Mouse (Mus musculus): Measurements from ENCODE around the gene Aldh3b2. TPM values are rescaled to one million over a fixed set of nuclear protein-coding genes. Genes with fewer than 3 reads are reported as not detected.
"Not testable (repeated sequence)": the region's sequence is repeated elsewhere in the genome, so short reads cannot be mapped to it uniquely, and the experiment has no call there.

The Aldh3b2 gene
- polyA plus RNA-seq, 1 experiment from 2014 or later = 0.20 TPM

- no peak for ATAC-seq (ENCODE audit: low FRiP score)
- H3K36me3 ChIP-seq = no peaks in the 10 kb centered on the region
- no peaks in the 10 kb centered on the region for H3K4me1 ChIP-seq
- H3K27ac ChIP-seq (replicated peaks) = no peak overlapping the region
- H3K9me3 ChIP-seq (replicated peaks) = no peaks in the 10 kb centered on the region
- no peak overlapping the region for H3K9ac ChIP-seq (replicated peaks)
- no peaks in the 10 kb centered on the region for H3K27me3 ChIP-seq (replicated peaks)
- H3K4me2 ChIP-seq = no peak overlapping the region
- 81% methylated on average over 3 of the region's 3 CpGs for WGBS
- H3K4me3 ChIP-seq (replicated peaks) = no peak overlapping the region
Observed at GRCm38 (mm10) chr19:3950331-3950730, 21.8 kb upstream of the Aldh3b2 start.

GRCm38 (mm10) chr19:3951461-3951860 is 20.7 kb upstream of the Aldh3b2 start:
- ATAC-seq (ENCODE audit: low FRiP score) = no peak

GRCm38 (mm10) chr19:3952099-3952498 is 20.0 kb upstream of the Aldh3b2 start:
- ATAC-seq (ENCODE audit: low FRiP score) = no peak
- H3K4me2 ChIP-seq = no peak overlapping the region
- no peak overlapping the region for H3K9ac ChIP-seq (replicated peaks)
- H3K36me3 ChIP-seq = no peaks in the 10 kb centered on the region
- no peaks in the 10 kb centered on the region for H3K27me3 ChIP-seq (replicated peaks)
- no peaks in the 10 kb centered on the region for H3K9me3 ChIP-seq (replicated peaks)
- no peak overlapping the region for H3K27ac ChIP-seq (replicated peaks)
- H3K4me1 ChIP-seq = no peaks in the 10 kb centered on the region
- H3K4me3 ChIP-seq (replicated peaks) = no peak overlapping the region
- WGBS = 60% methylated on average over 1 of the region's 1 CpGs

More at GRCm38 (mm10) chr19:3951461-3951860, 20.7 kb upstream of the Aldh3b2 start:
- Histone ChIP-seq H3K36me3 (no peaks in the 10 kb centered on the region), H3K4me2 (no peak overlapping the region), H3K4me1 (no peaks in the 10 kb centered on the region), H3K9me3 (replicated peaks) (no peaks in the 10 kb centered on the region), H3K9ac (replicated peaks) (no peak overlapping the region), H3K27ac (replicated peaks) (no peak overlapping the region), H3K27me3 (replicated peaks) (no peaks in the 10 kb centered on the region), H3K4me3 (replicated peaks) (no peak overlapping the region)

- Histone ChIP-seq H3K4me2 (no peak overlapping the region), H3K4me3 (replicated peaks) (no peak overlapping the region), H3K9me3 (replicated peaks) (no peaks in the 10 kb centered on the region), H3K27me3 (replicated peaks) (no peaks in the 10 kb centered on the region), H3K9ac (replicated peaks) (no peak overlapping the region), H3K36me3 (no peaks in the 10 kb centered on the region), H3K4me1 (no peaks in the 10 kb centered on the region), H3K27ac (replicated peaks) (no peak overlapping the region)
- ATAC-seq (ENCODE audit: low FRiP score) = no peak
- 89% methylated on average over 3 of the region's 3 CpGs for WGBS
Observed at GRCm38 (mm10) chr19:3955033-3955432, 17.1 kb upstream of the Aldh3b2 start.

GRCm38 (mm10) chr19:3955804-3956203 is 16.3 kb upstream of the Aldh3b2 start:
- H3K9ac ChIP-seq (replicated peaks) = no peak overlapping the region
- H3K27me3 ChIP-seq (replicated peaks) = no peaks in the 10 kb centered on the region
- H3K36me3 ChIP-seq = no peaks in the 10 kb centered on the region
- H3K4me2 ChIP-seq = no peak overlapping the region
- no peaks in the 10 kb centered on the region for H3K9me3 ChIP-seq (replicated peaks)
- 64% methylated on average over 4 of the region's 4 CpGs for WGBS
- H3K27ac ChIP-seq (replicated peaks) = no peak overlapping the region
- no peak for ATAC-seq (ENCODE audit: low FRiP score)
- H3K4me1 ChIP-seq = no peaks in the 10 kb centered on the region
- no peak overlapping the region for H3K4me3 ChIP-seq (replicated peaks)

- not testable (repeated sequence) for H3K4me1 ChIP-seq; H3K4me3 ChIP-seq (replicated peaks); H3K4me2 ChIP-seq; H3K9me3 ChIP-seq (replicated peaks); H3K27ac ChIP-seq (replicated peaks); H3K36me3 ChIP-seq; ATAC-seq (ENCODE audit: low FRiP score); H3K27me3 ChIP-seq (replicated peaks); H3K9ac ChIP-seq (replicated peaks)
- WGBS = 77% methylated on average over 5 of the region's 5 CpGs
Observed at GRCm38 (mm10) chr19:3957296-3958036, 14.7 kb upstream of the Aldh3b2 start.

GRCm38 (mm10) chr19:3958470-3958869 is 13.7 kb upstream of the Aldh3b2 start, which contains the start of gene Aldh3b3:
Aldh3b3 (plus strand) TSS chr19:3958645.
- WGBS = 74% methylated on average over 4 of the region's 4 CpGs

GRCm38 (mm10) chr19:3959030-3959429 is 13.1 kb upstream of the Aldh3b2 start:
- Histone ChIP-seq H3K9me3 (replicated peaks) (no peaks in the 10 kb centered on the region), H3K9ac (replicated peaks) (no peak overlapping the region), H3K4me2 (no peak overlapping the region), H3K4me1 (no peaks in the 10 kb centered on the region), H3K4me3 (replicated peaks) (no peak overlapping the region), H3K36me3 (no peaks in the 10 kb centered on the region), H3K27me3 (replicated peaks) (no peaks in the 10 kb centered on the region), H3K27ac (replicated peaks) (no peak overlapping the region)
- ATAC-seq (ENCODE audit: low FRiP score) = no peak

More at GRCm38 (mm10) chr19:3958470-3958869, 13.7 kb upstream of the Aldh3b2 start, which contains the start of gene Aldh3b3:
- H3K4me2 ChIP-seq = no peak within 1 kb of the TSS
- no peak within 1 kb of the TSS for H3K9ac ChIP-seq (replicated peaks)
- H3K27ac ChIP-seq (replicated peaks) = no peak within 1 kb of the TSS
- ATAC-seq (ENCODE audit: low FRiP score) = no peak
- H3K27me3 ChIP-seq (replicated peaks) = no peaks in the 10 kb centered on the region
- H3K9me3 ChIP-seq (replicated peaks) = no peaks in the 10 kb centered on the region
- no peaks in the 10 kb centered on the region for H3K36me3 ChIP-seq
- H3K4me1 ChIP-seq = no peaks in the 10 kb centered on the region
- H3K4me3 ChIP-seq (replicated peaks) = no peak within 1 kb of the TSS

- H3K9me3 ChIP-seq (replicated peaks) = no peaks in the 10 kb centered on the region
- H3K36me3 ChIP-seq = no peaks in the 10 kb centered on the region
- no peaks in the 10 kb centered on the region for H3K27me3 ChIP-seq (replicated peaks)
- no peak overlapping the region for H3K9ac ChIP-seq (replicated peaks)
- no peak overlapping the region for H3K4me2 ChIP-seq
- no peak for ATAC-seq (ENCODE audit: low FRiP score)
- no peak overlapping the region for H3K4me3 ChIP-seq (replicated peaks)
- H3K27ac ChIP-seq (replicated peaks) = no peak overlapping the region
- no peaks in the 10 kb centered on the region for H3K4me1 ChIP-seq
- WGBS = 83% methylated on average over 5 of the region's 5 CpGs
Observed at GRCm38 (mm10) chr19:3960211-3960610, 11.9 kb upstream of the Aldh3b2 start.

- H3K9ac ChIP-seq (replicated peaks); H3K4me1 ChIP-seq; H3K27ac ChIP-seq (replicated peaks); H3K4me3 ChIP-seq (replicated peaks); H3K9me3 ChIP-seq (replicated peaks); H3K4me2 ChIP-seq; ATAC-seq (ENCODE audit: low FRiP score); H3K27me3 ChIP-seq (replicated peaks); H3K36me3 ChIP-seq: not testable (repeated sequence)
- 89% methylated on average over 6 of the region's 6 CpGs for WGBS
Observed at GRCm38 (mm10) chr19:3961805-3962204, 10.3 kb upstream of the Aldh3b2 start.

- Histone ChIP-seq H3K27me3 (replicated peaks) (no peaks in the 10 kb centered on the region), H3K4me1 (no peaks in the 10 kb centered on the region), H3K4me2 (no peak overlapping the region), H3K9ac (replicated peaks) (no peak overlapping the region), H3K27ac (replicated peaks) (no peak overlapping the region), H3K36me3 (no peaks in the 10 kb centered on the region), H3K4me3 (replicated peaks) (no peak overlapping the region), H3K9me3 (replicated peaks) (no peaks in the 10 kb centered on the region)
- WGBS = 23% methylated on average over 2 of the region's 2 CpGs
- ATAC-seq (ENCODE audit: low FRiP score) = no peak
Observed at GRCm38 (mm10) chr19:3962469-3962868, 9.7 kb upstream of the Aldh3b2 start.

- H3K36me3 ChIP-seq = no peaks in the 10 kb centered on the region
- H3K27me3 ChIP-seq (replicated peaks) = no peaks in the 10 kb centered on the region
- ATAC-seq (ENCODE audit: low FRiP score) = no peak
- 77% methylated on average over 4 of the region's 4 CpGs for WGBS
- H3K4me2 ChIP-seq = no peak overlapping the region
- no peak overlapping the region for H3K27ac ChIP-seq (replicated peaks)
- no peaks in the 10 kb centered on the region for H3K4me1 ChIP-seq
- no peak overlapping the region for H3K4me3 ChIP-seq (replicated peaks)
- no peak overlapping the region for H3K9ac ChIP-seq (replicated peaks)
- H3K9me3 ChIP-seq (replicated peaks) = no peaks in the 10 kb centered on the region
Observed at GRCm38 (mm10) chr19:3964030-3964429, 8.1 kb upstream of the Aldh3b2 start.
